Mouse (Mus musculus) kidney, embryonic 16.5 days (tissue): ENCODE measurements around the gene Six1. TPM values are rescaled to one million over a fixed set of nuclear protein-coding genes. Genes with fewer than 3 reads are reported as not detected.
"Not testable (repeated sequence)": the region's sequence is repeated elsewhere in the genome, so short reads cannot be mapped to it uniquely, and the experiment has no call there.

Experiments
- ATAC-seq: fragments of 200-750 bp; cut with Nextera tagmentation; 2 replicates; pipeline ENCODE4 v1.8.0; 2017; ENCODE audit warnings: moderate TSS enrichment; ENCODE audit not compliant: low FRiP score, low TSS enrichment
- H3K27ac ChIP-seq: fragments of 300-500 bp; sonication (generic); 2 replicates; pipeline ENCODE4 v1.5.1; 2014; ENCODE audit warnings: low read length
- H3K27me3 ChIP-seq: fragments of 300-500 bp; sonication (generic); 2 replicates; pipeline ENCODE4 v1.6.1; 2014; ENCODE audit warnings: low read length, control low read depth, mixed read lengths; ENCODE audit not compliant: insufficient read depth
- H3K36me3 ChIP-seq: fragments of 300-500 bp; sonication (generic); 2 replicates; pipeline ENCODE4 v1.6.1; 2014; ENCODE audit warnings: low read length, control low read depth, mixed read lengths; ENCODE audit not compliant: insufficient read depth
- H3K4me1 ChIP-seq: fragments of 300-500 bp; sonication (generic); 2 replicates; pipeline ENCODE4 v1.6.1; 2014; ENCODE audit warnings: low read length, control low read depth, mixed read lengths; ENCODE audit not compliant: insufficient read depth
- H3K4me2 ChIP-seq: fragments of 300-500 bp; sonication (generic); replicated peaks from 2 replicates; pipeline ENCODE4 v1.6.1; 2014; ENCODE audit warnings: low read depth, low read length
- H3K4me3 ChIP-seq: fragments of 300-500 bp; sonication (generic); 2 replicates; pipeline ENCODE4 v1.5.1; 2014; ENCODE audit warnings: mild to moderate bottlenecking, low read length
- H3K9ac ChIP-seq: fragments of 300-500 bp; sonication (generic); replicated peaks from 2 replicates; pipeline ENCODE4 v1.6.1; 2014; ENCODE audit warnings: low read length
- H3K9me3 ChIP-seq: fragments of 300-500 bp; sonication (generic); 2 replicates; pipeline ENCODE4 v1.6.1; 2016; ENCODE audit warnings: low read length, control low read depth
- WGBS: fragments of 180-500 bp; shearing (Covaris S2); extraction: QIAGEN DNeasy Blood & Tissue Kit; methylation state at CpG from one replicate; pipeline ENCODE4 v1.1.7; 2014; 5-methylcytosine and 5-hydroxymethylcytosine counted together
- polyA plus RNA-seq: library from polyadenylated mRNA; unstranded; fragments of >200 nt; fragmentation: Nextera tagmentation; extraction: Ambion mirVana; gene quantifications from 2 replicates; pipeline ENCODE4 v1.2.1, GENCODE M21; 2015

The Six1 gene
- polyA plus RNA-seq, 1 experiment from 2014 or later, result 0.47 TPM

GRCm38 (mm10) chr12:73085739-73086630 is 32.3 kb upstream of the Six1 start:
- no peak overlapping the region for H3K4me2 ChIP-seq
- no peaks in the 10 kb centered on the region for H3K4me1 ChIP-seq
- WGBS, result 31% methylated on average over 11 of the region's 11 CpGs
- H3K4me3 ChIP-seq, result no peak overlapping the region
- no peak overlapping the region for H3K27ac ChIP-seq
- no peaks in the 10 kb centered on the region for H3K27me3 ChIP-seq
- H3K9me3 ChIP-seq, result no peaks in the 10 kb centered on the region
- no peak for ATAC-seq
- H3K36me3 ChIP-seq, result no peaks in the 10 kb centered on the region
- H3K9ac ChIP-seq, result no peak overlapping the region

- no peak overlapping the region for H3K4me2 ChIP-seq
- H3K9me3 ChIP-seq, result no peaks in the 10 kb centered on the region
- no peaks in the 10 kb centered on the region for H3K27me3 ChIP-seq
- WGBS, result 79% methylated on average over 4 of the region's 4 CpGs
- ATAC-seq, result no peak
- no peak overlapping the region for H3K9ac ChIP-seq
- no peaks in the 10 kb centered on the region for H3K36me3 ChIP-seq
- no peaks in the 10 kb centered on the region for H3K4me1 ChIP-seq
- no peak overlapping the region for H3K27ac ChIP-seq
- no peak overlapping the region for H3K4me3 ChIP-seq
Observed at GRCm38 (mm10) chr12:73083773-73084172, 30.1 kb upstream of the Six1 start.

DNA sequence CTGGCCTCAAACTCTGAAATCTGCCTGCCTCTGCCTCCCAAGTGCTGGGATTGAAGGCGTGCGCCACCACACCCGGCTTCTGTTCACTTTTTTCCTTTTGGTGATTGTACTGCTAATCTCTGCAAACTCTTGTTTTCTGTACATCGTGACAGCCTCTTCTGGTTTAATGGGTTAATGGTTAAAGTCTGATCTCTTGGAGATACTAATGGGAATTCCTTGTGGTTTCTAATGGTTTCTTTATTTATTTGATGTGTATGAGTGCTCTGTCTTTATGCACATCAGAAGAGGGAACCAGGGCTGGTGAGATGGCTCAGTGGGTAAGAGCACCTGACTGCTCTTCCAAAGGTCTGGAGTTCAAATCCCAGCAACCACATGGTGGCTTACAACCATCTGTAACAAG is 28.1 kb upstream of the Six1 start:
- not testable (repeated sequence) for H3K4me1 ChIP-seq, H3K9ac ChIP-seq, ATAC-seq, H3K9me3 ChIP-seq, H3K4me3 ChIP-seq, H3K36me3 ChIP-seq, H3K27ac ChIP-seq, H3K4me2 ChIP-seq, H3K27me3 ChIP-seq
- 89% methylated on average over 4 of the region's 4 CpGs for WGBS

- 56% methylated on average over 9 of the region's 9 CpGs for WGBS
- Histone ChIP-seq H3K4me1 (no peaks in the 10 kb centered on the region), H3K36me3 (no peaks in the 10 kb centered on the region), H3K27me3 (peaks cover 18% of the 10 kb centered on the region), H3K27ac (no peak overlapping the region), H3K9me3 (no peaks in the 10 kb centered on the region), H3K9ac (no peak overlapping the region), H3K4me3 (no peak overlapping the region), H3K4me2 (no peak overlapping the region)
- ATAC-seq, result no peak
Observed at GRCm38 (mm10) chr12:73060805-73061410, 7.2 kb upstream of the Six1 start.

- no peaks in the 10 kb centered on the region for H3K36me3 ChIP-seq
- peaks cover 52% of the 10 kb centered on the region for H3K27me3 ChIP-seq
- ATAC-seq, result no peak
- 75% methylated on average over 6 of the region's 6 CpGs for WGBS
- no peak overlapping the region for H3K4me3 ChIP-seq
- H3K4me1 ChIP-seq, result peaks cover 14% of the 10 kb centered on the region; the same call in 1 of the 2 replicates
- H3K9ac ChIP-seq, result no peak overlapping the region
- no peak overlapping the region for H3K4me2 ChIP-seq
- H3K9me3 ChIP-seq, result no peaks in the 10 kb centered on the region
- no peak overlapping the region for H3K27ac ChIP-seq
Observed at GRCm38 (mm10) chr12:73057492-73057891, 3.8 kb upstream of the Six1 start.

DNA sequence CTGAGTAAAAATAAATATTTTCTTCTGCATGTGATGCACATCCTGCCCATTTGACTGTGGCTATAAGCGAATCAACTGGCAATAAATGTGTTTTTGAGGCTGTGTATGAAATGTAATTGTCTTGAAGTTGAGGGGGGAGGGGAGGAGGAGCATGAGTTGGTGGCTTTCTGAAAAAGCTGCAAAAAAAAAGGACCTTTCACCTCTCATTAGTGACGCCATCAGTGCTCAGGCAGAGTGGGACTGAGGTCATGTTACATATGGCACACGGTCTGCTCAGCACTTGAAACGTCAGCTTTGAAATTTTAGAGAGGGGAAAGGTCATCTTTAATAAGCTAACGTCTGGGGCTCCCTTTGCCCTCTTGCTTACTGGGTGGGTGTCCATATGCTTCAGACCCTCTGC is 1.8 kb upstream of the Six1 start:
- no peaks in the 10 kb centered on the region for H3K36me3 ChIP-seq
- peaks cover 70% of the 10 kb centered on the region for H3K27me3 ChIP-seq
- H3K9me3 ChIP-seq, result no peaks in the 10 kb centered on the region
- H3K4me1 ChIP-seq, result peaks cover 14% of the 10 kb centered on the region; the same call in 1 of the 2 replicates
- no peak overlapping the region for H3K9ac ChIP-seq
- H3K4me2 ChIP-seq, result no peak overlapping the region
- WGBS, result 17% methylated on average over 5 of the region's 5 CpGs
- H3K27ac ChIP-seq, result no peak overlapping the region
- H3K4me3 ChIP-seq, result no peak overlapping the region
- ATAC-seq, result no peak

DNA sequence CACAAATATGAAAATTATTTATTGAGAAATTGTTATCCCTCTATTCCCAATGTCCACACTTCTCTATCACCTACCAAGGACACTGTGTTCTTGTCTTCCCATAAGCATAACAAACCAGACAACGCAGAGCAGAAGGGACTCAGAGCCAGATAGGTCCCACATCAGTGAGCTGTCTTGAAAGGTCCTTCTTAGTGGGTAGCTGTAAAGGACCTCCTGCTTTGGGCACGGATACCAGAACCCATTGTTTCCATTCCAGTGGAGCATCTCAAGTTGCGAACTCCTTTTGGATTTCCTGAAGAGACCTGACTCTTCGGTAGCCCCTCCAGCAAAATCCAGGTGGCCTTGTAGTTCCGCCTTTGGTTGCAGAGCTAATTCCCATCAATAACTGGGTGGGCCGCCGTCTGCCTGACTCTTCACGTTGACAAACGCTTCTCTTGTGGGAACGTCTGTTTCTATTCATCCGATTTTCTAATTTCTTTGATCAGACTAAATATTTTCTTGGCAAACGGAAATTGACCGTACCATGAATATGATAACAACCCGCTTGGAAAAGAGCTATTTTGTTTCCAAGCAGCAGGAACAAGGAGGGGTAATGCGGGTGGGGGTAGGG is 994 bp upstream of the Six1 start:
- Histone ChIP-seq H3K4me1 (peaks cover 14% of the 10 kb centered on the region; the same call in 1 of the 2 replicates), H3K4me2 (peak overlapping the region; percentile 70; the same call in 1 of the 2 replicates), H3K4me3 (no peak overlapping the region; the same call in 1 of the 2 replicates), H3K36me3 (no peaks in the 10 kb centered on the region), H3K9me3 (no peaks in the 10 kb centered on the region), H3K27me3 (peaks cover 77% of the 10 kb centered on the region), H3K27ac (no peak overlapping the region), H3K9ac (no peak overlapping the region)
- ATAC-seq, result no peak
- WGBS, result 25% methylated on average over 15 of the region's 15 CpGs

GRCm38 (mm10) chr12:73052651-73053591 is 766 bp downstream of the Six1 start:
- H3K9me3 ChIP-seq, result no peaks in the 10 kb centered on the region
- ATAC-seq, result no peak; the same call in 1 of the 2 replicates
- WGBS, result 6% methylated on average over 34 of the region's 34 CpGs

GRCm38 (mm10) chr12:73052036-73052650 is 1.5 kb downstream of the Six1 start:
- no peak overlapping the region for H3K9ac ChIP-seq
- no peaks in the 10 kb centered on the region for H3K36me3 ChIP-seq
- H3K4me2 ChIP-seq, result no peak overlapping the region
- no peak for ATAC-seq
- H3K4me1 ChIP-seq, result peaks cover 14% of the 10 kb centered on the region; the same call in 1 of the 2 replicates
- H3K4me3 ChIP-seq, result no peak overlapping the region
- H3K9me3 ChIP-seq, result no peaks in the 10 kb centered on the region
- WGBS, result 4% methylated on average over 19 of the region's 19 CpGs
- no peak overlapping the region for H3K27ac ChIP-seq
- H3K27me3 ChIP-seq, result peaks cover 97% of the 10 kb centered on the region

More at GRCm38 (mm10) chr12:73052651-73053591, 766 bp downstream of the Six1 start:
- Histone ChIP-seq H3K9ac (no peak overlapping the region), H3K36me3 (no peaks in the 10 kb centered on the region), H3K27me3 (peaks cover 95% of the 10 kb centered on the region), H3K4me2 (peak overlapping the region; percentile 70), H3K4me1 (peaks cover 14% of the 10 kb centered on the region; the same call in 1 of the 2 replicates), H3K4me3 (peak overlapping the region; percentile 51), H3K27ac (no peak overlapping the region)
